Mouse (Mus musculus): Measurements from ENCODE around the gene Got1.

The Got1 gene

DNA sequence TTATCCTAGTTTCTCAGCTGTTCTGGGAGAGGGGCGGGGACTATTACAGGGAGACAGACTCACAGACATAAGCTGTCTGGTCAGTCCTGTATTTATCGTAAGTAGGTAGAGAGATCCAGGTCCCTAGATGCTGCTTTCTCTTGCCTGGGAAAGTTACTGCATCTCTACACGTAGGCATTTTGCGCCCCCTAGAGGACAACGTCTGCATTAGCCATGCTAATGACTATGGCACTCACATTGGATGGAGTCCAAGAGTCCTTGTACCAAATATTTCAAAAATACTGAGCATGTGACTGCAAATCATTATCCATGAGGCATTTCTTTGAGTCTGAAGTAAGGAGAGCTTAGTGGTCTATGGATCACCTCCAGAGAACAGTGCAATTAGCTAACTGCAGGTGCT, 45.5 kb downstream of the Got1 start:
- peak; percentile 74 for DNase-seq

DNA sequence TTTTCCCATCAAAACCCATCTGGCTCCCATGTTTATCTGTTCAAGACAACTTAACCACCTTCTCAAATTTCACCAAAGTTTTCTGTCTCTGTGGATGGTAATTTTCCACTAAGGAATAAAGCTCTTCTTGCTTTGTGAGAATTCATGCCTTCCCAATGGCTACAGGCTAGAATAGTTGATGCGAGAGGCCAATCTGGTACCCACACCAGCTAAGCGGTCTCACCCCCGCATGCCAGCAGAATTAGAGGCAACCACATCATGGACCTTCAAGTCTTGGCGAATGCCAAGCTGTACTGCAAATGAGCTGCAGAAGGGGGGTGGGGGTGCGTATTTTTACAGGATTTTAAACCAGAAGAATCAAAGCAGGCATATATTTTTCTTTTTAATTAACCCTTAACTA, 47.0 kb downstream of the Got1 start:
- no peak for DNase-seq

GRCm38 (mm10) chr19:43476063-43476462, 48.3 kb downstream of the Got1 start:
- DNase-seq: no peak

GRCm38 (mm10) chr19:43475642-43476041, 48.8 kb downstream of the Got1 start:
- peak; percentile 52 for DNase-seq

- DNase-seq: no peak
These were observed 51.6 kb downstream of the Got1 start for GRCm38 (mm10) chr19:43472781-43473180.

DNA sequence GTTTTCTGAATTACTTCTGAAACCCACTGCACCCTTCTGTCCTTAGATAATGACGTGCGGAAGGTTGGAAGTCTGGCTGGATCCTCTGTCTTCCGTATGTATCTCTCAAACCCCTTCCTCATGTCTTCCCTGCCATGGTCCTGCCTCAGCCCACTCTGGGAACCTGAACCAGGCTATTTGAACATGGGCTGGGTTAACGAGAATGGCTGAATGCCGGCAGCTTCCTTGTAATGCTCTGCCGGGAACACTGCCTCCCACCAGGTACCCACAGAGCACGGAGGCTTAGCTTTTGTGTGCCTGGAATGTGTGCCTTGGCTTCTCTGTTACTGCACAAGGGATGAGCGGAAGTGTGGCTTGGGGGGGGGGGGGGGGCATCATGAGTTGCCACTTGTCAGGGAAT, 52.1 kb downstream of the Got1 start:
- no peak for DNase-seq

- DNase-seq: no peak
These were observed 55.1 kb downstream of the Got1 start for GRCm38 (mm10) chr19:43469333-43469732.

DNA sequence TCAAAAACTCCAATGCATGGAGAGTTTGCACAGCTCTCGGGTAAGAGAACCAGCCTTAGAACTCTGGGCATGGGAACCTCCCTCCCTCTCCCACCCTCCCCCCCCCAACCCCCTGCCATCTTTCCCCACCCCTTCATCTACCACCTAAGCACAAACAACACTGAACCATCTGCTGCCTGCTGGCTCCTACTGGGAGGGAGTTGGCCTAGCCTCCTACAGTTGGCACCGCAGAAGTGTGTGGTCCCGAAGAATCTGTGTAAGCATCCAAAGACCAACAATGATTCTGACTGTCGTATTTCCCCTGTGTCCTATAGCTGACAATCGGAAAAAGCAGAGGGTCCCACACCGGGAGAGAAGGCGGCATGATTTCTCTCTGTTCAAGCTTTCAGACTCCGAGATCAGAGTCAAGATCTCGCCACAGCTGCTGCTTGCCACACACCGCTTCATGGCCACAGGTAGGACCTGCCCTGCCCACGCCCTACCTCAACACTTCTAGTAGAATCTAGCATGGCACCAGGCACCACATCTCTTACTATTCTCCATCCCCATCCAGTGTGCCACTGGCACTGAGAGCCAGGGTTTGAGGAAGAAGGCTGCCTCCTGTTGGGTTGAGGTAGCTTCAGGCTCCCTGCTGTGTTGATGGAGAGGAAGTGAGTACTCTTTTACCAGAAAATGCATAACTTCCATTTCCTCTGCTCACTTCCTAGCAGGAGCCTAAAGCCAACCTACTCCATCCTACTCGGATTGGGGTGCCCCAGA, 56.3 kb downstream of the Got1 start:
- no peak for DNase-seq

- no peak for DNase-seq
These were observed 58.7 kb downstream of the Got1 start for GRCm38 (mm10) chr19:43465601-43466255.

- no peak for DNase-seq
These were observed 59.3 kb downstream of the Got1 start for GRCm38 (mm10) chr19:43465076-43465475.

DNA sequence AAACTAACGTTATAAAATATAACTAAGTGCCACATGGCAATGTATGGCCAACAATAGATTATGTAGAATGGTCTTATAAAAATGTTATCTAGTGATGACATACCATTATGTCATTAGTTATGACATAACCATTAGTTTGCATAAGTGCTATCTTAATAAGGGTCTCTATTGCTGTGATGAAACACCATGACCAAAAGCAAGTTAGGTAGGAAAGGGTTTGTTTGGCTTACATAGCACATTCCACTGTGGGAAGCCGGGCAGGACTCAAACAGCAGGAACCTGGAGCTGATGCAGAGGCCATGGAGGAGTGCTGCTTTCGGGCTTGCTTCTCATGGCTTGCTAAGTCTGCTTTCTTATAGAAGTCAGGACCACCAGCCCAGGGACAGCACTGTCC, 60.1 kb downstream of the Got1 start:
- DNase-seq: no peak

DNA sequence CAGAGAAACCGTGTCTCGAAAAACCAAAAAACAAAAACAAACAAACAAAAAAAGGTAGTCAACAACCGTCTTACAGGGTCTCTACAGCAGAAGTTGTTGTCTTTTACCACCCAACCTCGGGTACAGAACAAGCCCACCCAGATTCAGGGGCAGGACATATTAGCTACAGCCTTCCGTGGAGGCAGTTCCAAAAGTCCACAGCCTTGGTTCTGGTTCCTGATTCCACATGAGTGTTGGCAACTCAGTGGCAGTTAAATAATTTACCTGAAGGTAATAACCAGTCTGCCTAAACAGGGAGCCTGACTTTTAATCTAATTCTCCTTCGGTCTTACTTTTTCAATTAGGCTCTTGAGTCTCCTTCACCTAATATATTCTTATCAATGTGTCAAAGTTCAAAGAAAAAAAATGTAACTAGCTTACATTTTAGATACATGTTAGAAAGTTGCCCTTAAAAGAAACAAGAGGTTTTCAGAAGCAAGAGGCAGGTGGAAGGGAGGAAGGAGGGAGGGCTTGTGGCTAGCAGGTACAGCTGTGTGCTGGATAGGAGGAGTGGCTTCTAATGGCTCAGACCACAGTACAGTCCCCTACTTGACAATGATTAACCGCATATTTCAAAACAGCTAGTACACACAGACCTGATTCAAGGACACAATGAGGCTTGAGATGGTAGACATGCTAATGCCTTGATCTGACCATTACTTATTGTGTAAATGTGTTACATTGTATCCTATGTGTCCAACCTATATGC, 60.7 kb downstream of the Got1 start:
- DNase-seq: peak; percentile 51

- no peak for DNase-seq
These were observed 62.3 kb downstream of the Got1 start for GRCm38 (mm10) chr19:43462141-43462540.

DNA sequence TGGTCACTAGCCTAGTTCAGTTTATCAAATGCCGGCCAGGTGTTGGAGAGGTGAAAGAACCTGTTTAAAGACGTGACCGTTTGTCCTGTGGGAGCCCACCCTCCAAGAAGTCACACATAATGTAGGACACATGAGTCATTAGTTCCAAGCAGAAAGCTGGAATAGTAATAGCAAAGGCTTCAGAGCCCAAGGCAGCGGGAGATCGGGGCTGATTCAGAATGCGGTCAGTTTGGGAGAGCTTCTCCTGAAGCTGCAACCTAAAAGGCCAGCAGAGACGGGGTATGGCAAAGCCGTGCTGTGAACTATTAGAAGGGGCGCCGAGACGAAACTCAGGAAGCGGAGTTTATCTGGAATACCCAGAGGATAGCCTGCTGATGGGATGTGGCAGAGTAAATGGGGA, 63.9 kb downstream of the Got1 start:
- DNase-seq: no peak

- no peak for DNase-seq
These were observed 64.5 kb downstream of the Got1 start for GRCm38 (mm10) chr19:43459948-43460347.

DNA sequence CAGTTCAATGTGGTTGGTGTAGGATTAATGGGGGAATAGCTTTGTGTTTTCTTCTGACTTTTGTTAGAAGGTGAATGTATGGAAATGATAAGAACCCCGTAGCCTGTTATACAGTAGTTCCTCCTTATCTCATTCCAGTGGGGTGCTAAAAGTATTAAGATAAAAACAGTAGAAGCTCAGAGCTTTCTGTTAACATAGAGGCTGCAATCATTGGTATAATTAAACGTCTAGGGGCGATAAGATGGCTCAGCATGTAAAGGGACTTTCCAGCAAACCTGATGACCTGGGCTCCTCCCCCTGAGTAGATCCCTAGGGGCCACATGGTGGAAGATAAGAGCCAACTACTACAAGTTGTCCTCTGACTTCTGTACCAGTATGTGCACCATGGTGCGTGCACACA, 71.4 kb downstream of the Got1 start:
- DNase-seq: no peak

DNA sequence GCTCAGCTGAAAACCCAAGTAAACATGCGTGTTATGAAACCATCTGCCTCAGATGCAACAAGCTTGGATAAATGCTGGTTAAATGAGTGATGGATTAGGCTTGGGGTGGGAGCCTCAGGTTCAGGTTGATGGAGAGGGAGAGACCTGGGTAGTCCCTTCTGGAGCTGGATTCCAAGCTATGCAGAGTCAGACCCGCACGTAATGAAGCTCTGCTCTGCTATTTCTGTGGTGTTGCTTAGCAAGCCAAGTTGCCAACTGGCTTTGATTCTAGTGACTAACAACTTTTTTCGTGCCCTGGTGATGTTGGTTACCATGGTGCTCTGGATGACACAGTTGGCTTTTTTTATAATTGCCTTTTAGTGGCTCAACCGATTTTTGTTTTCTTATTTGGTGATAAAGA, 72.2 kb downstream of the Got1 start:
- DNase-seq: no peak

- no peak for DNase-seq
These were observed 72.8 kb downstream of the Got1 start for GRCm38 (mm10) chr19:43451563-43451962.
